In genomic region chr1:119450651-119451345, GRCm38 (mm10) we compare ENCODE assay signal across 18 mouse cellular contexts. TPM values are rescaled to one million over a fixed set of nuclear protein-coding genes. Genes with fewer than 3 reads are reported as not detected.
DNase-seq lines count a peak whose midpoint lies in the region; TF ChIP-seq lines count a peak whose summit lies in the region.
"Had no signal": no experiment of that assay in that cellular context is flagged by ENCODE, and none has a peak within 500 bp of the region (broad histone marks: within the 10 kb centered on the region; RNA-seq: fewer than 3 reads in every experiment).

No protein-coding gene starts in this region.

- H3K4me3 ChIP-seq in E14TG2a.4 (replicated peaks; ENCODE audit: low read length): peak overlapping the region; percentile 24; the same call in 1 of the 2 replicates
- H3K4me3 ChIP-seq: embryonic facial prominence, embryonic 10.5 days; forebrain, embryonic 13.5 days; heart, embryonic 13.5 days; hindbrain, embryonic 12.5 days had no signal

- no peaks in the 10 kb centered on the region for H3K9me3 ChIP-seq in E14TG2a.4 (ENCODE audit: low read length)
- H3K9me3 ChIP-seq: embryonic facial prominence, embryonic 10.5 days; forebrain, embryonic 13.5 days; heart, embryonic 13.5 days; hindbrain, embryonic 12.5 days had no signal

- TF ChIP-seq CTCF in E14TG2a.4 (conservative IDR thresholded peaks at IDR 0.05; ENCODE audit: low read length): no peak

- peak; percentile 70 for DNase-seq in gonadal fat pad, adult 2 months (ENCODE audit: low read depth)
- peak; percentile 61 for DNase-seq in lung, postnatal 10 days
- peak; percentile 50 to 81 for DNase-seq in lung, postnatal 4 days
- DNase-seq in adrenal gland, adult (ENCODE audit: inconsistent age in 2 of 2, low spot score in 1 of 2): no peak
- no peak for DNase-seq in layer of hippocampus, adult 18-20 months (ENCODE audit: low spot score in 2 of 2)
- DNase-seq: adrenal gland, postnatal 14 days; cerebellum, adult 18-20 months; cerebellum, adult 9-11 months; cerebellum, postnatal 36 days; gastrocnemius, postnatal 36 days; heart, postnatal 36 days had no signal

- H3K36me3 ChIP-seq in E14TG2a.4 (ENCODE audit: insufficient read depth, low read length): no peaks in the 10 kb centered on the region
- H3K36me3 ChIP-seq: embryonic facial prominence, embryonic 10.5 days; heart, embryonic 13.5 days; hindbrain, embryonic 12.5 days had no signal

- peaks cover 61% of the 10 kb centered on the region for H3K4me1 ChIP-seq in E14TG2a.4 (replicated peaks; ENCODE audit: low read depth, low read length)
- H3K4me1 ChIP-seq: embryonic facial prominence, embryonic 10.5 days; hindbrain, embryonic 12.5 days had no signal

- H3K27me3 ChIP-seq in E14TG2a.4 (ENCODE audit: insufficient read depth, low read length): peaks cover 7% of the 10 kb centered on the region
- H3K27me3 ChIP-seq: forebrain, embryonic 13.5 days; hindbrain, embryonic 12.5 days had no signal

RNA-seq across cellular contexts. Expression of gene Inhbb, which starts 28.8 kb away (rescaled TPM):
- polyA plus RNA-seq in gonadal fat pad, adult 2 months (2012; rRNA removed): 26.1 and 34.5 TPM in 2 replicates
- total RNA-seq in layer of hippocampus, adult 18-20 months (2021): 1 to 10 TPM; 5.8 to 6.2 TPM
- total RNA-seq: MEL had no signal
- polyA plus RNA-seq: inflammation-experienced regulatory T-cells, adult 6 months had no signal

RNA-seq across cellular contexts. Expression of gene Ralb, which starts 53.8 kb away (rescaled TPM):
- 38.5 and 38.7 TPM in 2 replicates for polyA plus RNA-seq in gonadal fat pad, adult 2 months (2012; rRNA removed)
- total RNA-seq in layer of hippocampus, adult 18-20 months (2021): 10 to 100 TPM; 20.8 to 21.0 TPM

Comparison
In these comparisons a context has a peak if more than half of its experiments do, and no peak if none do; other contexts are left out.
1. DNase-seq: peak in gonadal fat pad, adult 2 months (single experiment), lung, postnatal 10 days (single experiment) and lung, postnatal 4 days (2 of 2); none in adrenal gland, adult (0 of 2) and layer of hippocampus, adult 18-20 months (0 of 2).